Mouse (Mus musculus): ENCODE measurements around the gene Cct8. TPM values are rescaled to one million over a fixed set of nuclear protein-coding genes. Genes with fewer than 3 reads are reported as not detected.

Gene Cct8
- polyA plus RNA-seq, 1 experiment: 15.0 TPM

- TF ChIP-seq CTCF (IDR thresholded peaks at IDR 0.05; ENCODE audit: extremely low read depth, insufficient read depth, insufficient read length, insufficient replicate concordance) (no peak), POLR2A (IDR thresholded peaks at IDR 0.05; ENCODE audit: low read depth, low read length) (no peak)
- 93% methylated on average over 5 of the region's 5 CpGs for WGBS
- H3K4me3 ChIP-seq (ENCODE audit: extremely low read depth, insufficient read depth, insufficient read length): no peak overlapping the region
- no peaks in the 10 kb centered on the region for H3K27me3 ChIP-seq (ENCODE audit: control insufficient read depth, insufficient read depth, low read length)
- no peaks in the 10 kb centered on the region for H3K4me1 ChIP-seq (ENCODE audit: control insufficient read depth, insufficient read depth, insufficient read length)
- H3K27ac ChIP-seq (ENCODE audit: insufficient read depth, low read length): no peak overlapping the region
- no peak for DNase-seq (ENCODE audit: low read depth in 1 of 2, low spot score in 2 of 2)
- H3K36me3 ChIP-seq (ENCODE audit: control insufficient read depth, insufficient read depth, low read length): peaks cover 66% of the 10 kb centered on the region
Observed at GRCm38 (mm10) chr16:87486739-87487138, 8.9 kb downstream of the Cct8 start.

GRCm38 (mm10) chr16:87484367-87484766, 11.3 kb downstream of the Cct8 start:
- Histone ChIP-seq H3K4me3 (ENCODE audit: extremely low read depth, insufficient read depth, insufficient read length) (no peak overlapping the region), H3K36me3 (ENCODE audit: control insufficient read depth, insufficient read depth, low read length) (peaks cover 57% of the 10 kb centered on the region), H3K27ac (ENCODE audit: insufficient read depth, low read length) (no peak overlapping the region), H3K27me3 (ENCODE audit: control insufficient read depth, insufficient read depth, low read length) (no peaks in the 10 kb centered on the region), H3K4me1 (ENCODE audit: control insufficient read depth, insufficient read depth, insufficient read length) (no peaks in the 10 kb centered on the region)
- TF ChIP-seq POLR2A (IDR thresholded peaks at IDR 0.05; ENCODE audit: low read depth, low read length): no peak
- TF ChIP-seq CTCF (IDR thresholded peaks at IDR 0.05; ENCODE audit: extremely low read depth, insufficient read depth, insufficient read length, insufficient replicate concordance): no peak
- 91% methylated on average over 5 of the region's 5 CpGs for WGBS
- DNase-seq (ENCODE audit: low read depth in 1 of 2, low spot score in 2 of 2): no peak

- 90% methylated on average over 4 of the region's 4 CpGs for WGBS
- peaks cover 37% of the 10 kb centered on the region for H3K36me3 ChIP-seq (ENCODE audit: control insufficient read depth, insufficient read depth, low read length)
- no peaks in the 10 kb centered on the region for H3K4me1 ChIP-seq (ENCODE audit: control insufficient read depth, insufficient read depth, insufficient read length)
- DNase-seq (ENCODE audit: low read depth in 1 of 2, low spot score in 2 of 2): no peak
- no peak overlapping the region for H3K4me3 ChIP-seq (ENCODE audit: extremely low read depth, insufficient read depth, insufficient read length)
- TF ChIP-seq CTCF (IDR thresholded peaks at IDR 0.05; ENCODE audit: extremely low read depth, insufficient read depth, insufficient read length, insufficient replicate concordance): no peak
- no peak for TF ChIP-seq POLR2A (IDR thresholded peaks at IDR 0.05; ENCODE audit: low read depth, low read length)
- H3K27ac ChIP-seq (ENCODE audit: insufficient read depth, low read length): no peak overlapping the region
- H3K27me3 ChIP-seq (ENCODE audit: control insufficient read depth, insufficient read depth, low read length): no peaks in the 10 kb centered on the region
Observed at GRCm38 (mm10) chr16:87470579-87470978, 25.1 kb downstream of the Cct8 start.

- H3K27me3 ChIP-seq (ENCODE audit: control insufficient read depth, insufficient read depth, low read length): no peaks in the 10 kb centered on the region
- over 99% methylated on average over 3 of the region's 3 CpGs for WGBS
- peaks cover 9% of the 10 kb centered on the region; the same call in 1 of the 2 replicates for H3K4me1 ChIP-seq (ENCODE audit: control insufficient read depth, insufficient read depth, insufficient read length)
- no peak overlapping the region for H3K27ac ChIP-seq (ENCODE audit: insufficient read depth, low read length)
- H3K36me3 ChIP-seq (ENCODE audit: control insufficient read depth, insufficient read depth, low read length): peaks cover 20% of the 10 kb centered on the region
- TF ChIP-seq POLR2A (IDR thresholded peaks at IDR 0.05; ENCODE audit: low read depth, low read length) (no peak), CTCF (IDR thresholded peaks at IDR 0.05; ENCODE audit: extremely low read depth, insufficient read depth, insufficient read length, insufficient replicate concordance) (no peak)
- no peak overlapping the region for H3K4me3 ChIP-seq (ENCODE audit: extremely low read depth, insufficient read depth, insufficient read length)
- DNase-seq (ENCODE audit: low read depth in 1 of 2, low spot score in 2 of 2): no peak
Observed at GRCm38 (mm10) chr16:87458752-87459151, 36.9 kb downstream of the Cct8 start.

- 1% methylated on average over 38 of the region's 38 CpGs for WGBS
- DNase-seq (ENCODE audit: low read depth in 1 of 2, low spot score in 2 of 2): peak in 1 of 2 experiments; percentile 26
Observed at GRCm38 (mm10) chr16:87455180-87455611, 40.5 kb downstream of the Cct8 start.

GRCm38 (mm10) chr16:87454419-87455179, 41.1 kb downstream of the Cct8 start, which contains the start of gene Usp16:
Gene Usp16, plus strand, starts transcription at chr16:87454703.
- peaks cover 9% of the 10 kb centered on the region; the same call in 1 of the 2 replicates for H3K4me1 ChIP-seq (ENCODE audit: control insufficient read depth, insufficient read depth, insufficient read length)
- H3K4me3 ChIP-seq (ENCODE audit: extremely low read depth, insufficient read depth, insufficient read length): peak within 1 kb of the TSS; percentile 92
- TF ChIP-seq POLR2A (IDR thresholded peaks at IDR 0.05; ENCODE audit: low read depth, low read length): peak; percentile 80
- no peak for TF ChIP-seq CTCF (IDR thresholded peaks at IDR 0.05; ENCODE audit: extremely low read depth, insufficient read depth, insufficient read length, insufficient replicate concordance)
- H3K27ac ChIP-seq (ENCODE audit: insufficient read depth, low read length): peak within 1 kb of the TSS; percentile 85
- WGBS: 14% methylated on average over 45 of the region's 45 CpGs
- H3K36me3 ChIP-seq (ENCODE audit: control insufficient read depth, insufficient read depth, low read length): peaks cover 1% of the 10 kb centered on the region; the same call in 1 of the 2 replicates
- DNase-seq (ENCODE audit: low read depth in 1 of 2, low spot score in 2 of 2): peak; percentile 80 to 93
- H3K27me3 ChIP-seq (ENCODE audit: control insufficient read depth, insufficient read depth, low read length): no peaks in the 10 kb centered on the region

More at GRCm38 (mm10) chr16:87455180-87455611, 40.5 kb downstream of the Cct8 start:
- TF ChIP-seq POLR2A (IDR thresholded peaks at IDR 0.05; ENCODE audit: low read depth, low read length) (no peak), CTCF (IDR thresholded peaks at IDR 0.05; ENCODE audit: extremely low read depth, insufficient read depth, insufficient read length, insufficient replicate concordance) (no peak)
- Histone ChIP-seq H3K36me3 (ENCODE audit: control insufficient read depth, insufficient read depth, low read length) (peaks cover 1% of the 10 kb centered on the region; the same call in 1 of the 2 replicates), H3K4me3 (ENCODE audit: extremely low read depth, insufficient read depth, insufficient read length) (peak overlapping the region; percentile 92), H3K4me1 (ENCODE audit: control insufficient read depth, insufficient read depth, insufficient read length) (peaks cover 9% of the 10 kb centered on the region; the same call in 1 of the 2 replicates), H3K27me3 (ENCODE audit: control insufficient read depth, insufficient read depth, low read length) (no peaks in the 10 kb centered on the region), H3K27ac (ENCODE audit: insufficient read depth, low read length) (peak overlapping the region; percentile 85)

GRCm38 (mm10) chr16:87453226-87453625, 42.4 kb downstream of the Cct8 start:
- 84% methylated on average over 2 of the region's 2 CpGs for WGBS
- H3K36me3 ChIP-seq (ENCODE audit: control insufficient read depth, insufficient read depth, low read length): no peaks in the 10 kb centered on the region
- no peak overlapping the region for H3K27ac ChIP-seq (ENCODE audit: insufficient read depth, low read length)
- DNase-seq (ENCODE audit: low read depth in 1 of 2, low spot score in 2 of 2): no peak
- H3K4me3 ChIP-seq (ENCODE audit: extremely low read depth, insufficient read depth, insufficient read length): no peak overlapping the region
- TF ChIP-seq CTCF (IDR thresholded peaks at IDR 0.05; ENCODE audit: extremely low read depth, insufficient read depth, insufficient read length, insufficient replicate concordance) (no peak), POLR2A (IDR thresholded peaks at IDR 0.05; ENCODE audit: low read depth, low read length) (no peak)
- H3K4me1 ChIP-seq (ENCODE audit: control insufficient read depth, insufficient read depth, insufficient read length): peaks cover 9% of the 10 kb centered on the region; the same call in 1 of the 2 replicates
- H3K27me3 ChIP-seq (ENCODE audit: control insufficient read depth, insufficient read depth, low read length): no peaks in the 10 kb centered on the region
